Mouse (Mus musculus): ENCODE data around the gene Galm.
"Not testable (repeated sequence)": the region's sequence is repeated elsewhere in the genome, so short reads cannot be mapped to it uniquely, and the experiment has no call there.

Galm gene

GRCm38 (mm10) chr17:80165741-80166140, 38.5 kb downstream of the Galm start:
- peak; percentile 77 for DNase-seq (ENCODE audit: low read depth, low spot score)

- DNase-seq (ENCODE audit: low read depth, low spot score) = no peak
Observed at GRCm38 (mm10) chr17:80166346-80166745, 39.1 kb downstream of the Galm start.

GRCm38 (mm10) chr17:80167436-80167835, 40.2 kb downstream of the Galm start:
- DNase-seq (ENCODE audit: low read depth, low spot score) = no peak

GRCm38 (mm10) chr17:80167851-80168251, 40.6 kb downstream of the Galm start:
- peak; percentile 28 for DNase-seq (ENCODE audit: low read depth, low spot score)

GRCm38 (mm10) chr17:80168425-80169182, 41.3 kb downstream of the Galm start:
- peak; percentile 40 for DNase-seq (ENCODE audit: low read depth, low spot score)

- DNase-seq (ENCODE audit: low read depth, low spot score) = no peak
Observed at GRCm38 (mm10) chr17:80169792-80170191, 42.5 kb downstream of the Galm start.

- no peak for DNase-seq (ENCODE audit: low read depth, low spot score)
Observed at GRCm38 (mm10) chr17:80170951-80171350, 43.7 kb downstream of the Galm start.

GRCm38 (mm10) chr17:80171948-80172347, 44.7 kb downstream of the Galm start:
- no peak for DNase-seq (ENCODE audit: low read depth, low spot score)

- no peak for DNase-seq (ENCODE audit: low read depth, low spot score)
Observed at GRCm38 (mm10) chr17:80172761-80173160, 45.5 kb downstream of the Galm start.

GRCm38 (mm10) chr17:80173708-80174107, 46.4 kb downstream of the Galm start:
- DNase-seq (ENCODE audit: low read depth, low spot score) = no peak

- no peak for DNase-seq (ENCODE audit: low read depth, low spot score)
Observed at GRCm38 (mm10) chr17:80174146-80174545, 46.9 kb downstream of the Galm start.

GRCm38 (mm10) chr17:80174699-80175385, 47.6 kb downstream of the Galm start:
- DNase-seq (ENCODE audit: low read depth, low spot score) = no peak

- DNase-seq (ENCODE audit: low read depth, low spot score) = no peak
Observed at GRCm38 (mm10) chr17:80175386-80175739, 48.1 kb downstream of the Galm start.

GRCm38 (mm10) chr17:80175966-80176365, 48.7 kb downstream of the Galm start:
- no peak for DNase-seq (ENCODE audit: low read depth, low spot score)

- not testable (repeated sequence) for DNase-seq (ENCODE audit: low read depth, low spot score)
Observed at GRCm38 (mm10) chr17:80178846-80179245, 51.6 kb downstream of the Galm start.

- peak; percentile 72 for DNase-seq (ENCODE audit: low read depth, low spot score)
Observed at GRCm38 (mm10) chr17:80179959-80180358, 52.7 kb downstream of the Galm start.

- DNase-seq (ENCODE audit: low read depth, low spot score) = no peak
Observed at GRCm38 (mm10) chr17:80180468-80180867, 53.2 kb downstream of the Galm start.

GRCm38 (mm10) chr17:80183615-80184014, 56.3 kb downstream of the Galm start:
- no peak for DNase-seq (ENCODE audit: low read depth, low spot score)

- no peak for DNase-seq (ENCODE audit: low read depth, low spot score)
Observed at GRCm38 (mm10) chr17:80193075-80193474, 65.8 kb downstream of the Galm start.

- no peak for DNase-seq (ENCODE audit: low read depth, low spot score)
Observed at GRCm38 (mm10) chr17:80199160-80199778, 72.0 kb downstream of the Galm start.

GRCm38 (mm10) chr17:80205657-80206056, 78.4 kb downstream of the Galm start:
- DNase-seq (ENCODE audit: low read depth, low spot score) = no peak

- no peak for DNase-seq (ENCODE audit: low read depth, low spot score)
Observed at GRCm38 (mm10) chr17:80206301-80206670, 79.0 kb downstream of the Galm start.
